Mouse (Mus musculus) limb, embryonic 15.5 days (tissue): Measurements from ENCODE around the gene Shisa7. TPM values are rescaled to one million over a fixed set of nuclear protein-coding genes. Genes with fewer than 3 reads are reported as not detected.
"Not testable (repeated sequence)": the region's sequence is repeated elsewhere in the genome, so short reads cannot be mapped to it uniquely, and the experiment has no call there.

Source experiments
- ATAC-seq: fragments of 200-750 bp; cut with Nextera tagmentation; 2 replicates; pipeline ENCODE4 v1.8.0; 2017; ENCODE audit warnings: low read depth, moderate TSS enrichment; ENCODE audit not compliant: insufficient number of reproducible peaks, low FRiP score, low TSS enrichment
- H3K27ac ChIP-seq: fragments of 300-500 bp; sonication (generic); 2 replicates; pipeline ENCODE4 v1.5.1; 2015; ENCODE audit warnings: moderate library complexity, mild to moderate bottlenecking, inconsistent platforms
- H3K27me3 ChIP-seq: fragments of 300-500 bp; sonication (generic); 2 replicates; pipeline ENCODE4 v1.6.1; 2015; ENCODE audit warnings: inconsistent platforms
- H3K36me3 ChIP-seq: fragments of 300-500 bp; sonication (generic); 2 replicates; pipeline ENCODE4 v1.6.1; 2015; ENCODE audit warnings: inconsistent platforms
- H3K4me1 ChIP-seq: fragments of 300-500 bp; sonication (generic); 2 replicates; pipeline ENCODE4 v1.6.1; 2015; ENCODE audit warnings: inconsistent platforms
- H3K4me2 ChIP-seq: fragments of 300-500 bp; sonication (generic); 2 replicates; pipeline ENCODE4 v1.6.1; 2015; ENCODE audit warnings: mild to moderate bottlenecking, inconsistent platforms
- H3K4me3 ChIP-seq: fragments of 300-500 bp; sonication (generic); 2 replicates; pipeline ENCODE4 v1.5.1; 2015; ENCODE audit warnings: mild to moderate bottlenecking, inconsistent platforms
- H3K9ac ChIP-seq: fragments of 300-500 bp; sonication (generic); 2 replicates; pipeline ENCODE4 v1.6.1; 2015; ENCODE audit warnings: inconsistent platforms
- H3K9me3 ChIP-seq: fragments of 300-500 bp; sonication (generic); 2 replicates; pipeline ENCODE4 v1.6.1; 2016; ENCODE audit warnings: inconsistent platforms
- WGBS: fragments of 180-500 bp; shearing (Covaris S2); methylation state at CpG from one replicate; pipeline ENCODE4 v1.1.7; 2015; 5-methylcytosine and 5-hydroxymethylcytosine counted together
- polyA plus RNA-seq: library from polyadenylated mRNA; unstranded; fragments of >200 nt; fragmentation: Nextera tagmentation; extraction: Ambion mirVana; gene quantifications from 2 replicates; pipeline ENCODE4 v1.2.1, GENCODE M21; 2015

Shisa7 gene
- polyA plus RNA-seq, 1 experiment from 2014 or later, result 0.32 TPM

DNA sequence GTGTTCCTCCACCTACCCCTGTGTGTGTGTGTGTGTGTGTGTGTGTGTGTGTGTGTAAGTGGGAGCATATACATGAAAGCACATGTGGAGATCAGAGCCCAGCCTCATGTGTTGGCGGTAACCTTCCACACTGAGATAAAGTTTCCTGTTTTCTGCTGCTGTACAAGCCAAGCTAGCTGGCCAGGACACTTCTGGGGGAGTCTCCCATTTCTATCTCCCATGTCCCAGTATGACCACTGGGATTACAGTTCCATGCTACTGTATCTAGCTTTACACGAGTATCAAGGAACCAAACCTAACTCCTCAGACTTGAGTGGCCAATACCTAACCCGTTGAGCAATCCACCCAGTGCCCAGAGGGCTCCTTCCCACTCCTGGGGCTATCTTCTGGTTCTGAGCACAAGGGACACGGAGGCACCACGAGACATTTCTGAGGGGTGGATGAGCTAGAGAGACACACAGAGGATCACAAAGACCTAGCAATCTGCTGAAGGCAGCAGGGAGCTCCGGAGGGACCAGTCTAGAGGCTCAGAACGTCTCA lies 19.1 kb upstream of the Shisa7 start:
- ATAC-seq, result no peak
- Histone ChIP-seq H3K27ac (peak overlapping the region; percentile 51; the same call in 1 of the 2 replicates), H3K36me3 (no peaks in the 10 kb centered on the region), H3K4me3 (no peak overlapping the region), H3K27me3 (no peaks in the 10 kb centered on the region), H3K4me1 (peaks cover 24% of the 10 kb centered on the region), H3K9ac (no peak overlapping the region), H3K4me2 (no peak overlapping the region), H3K9me3 (no peaks in the 10 kb centered on the region)
- 75% methylated on average over 7 of the region's 7 CpGs for WGBS

DNA sequence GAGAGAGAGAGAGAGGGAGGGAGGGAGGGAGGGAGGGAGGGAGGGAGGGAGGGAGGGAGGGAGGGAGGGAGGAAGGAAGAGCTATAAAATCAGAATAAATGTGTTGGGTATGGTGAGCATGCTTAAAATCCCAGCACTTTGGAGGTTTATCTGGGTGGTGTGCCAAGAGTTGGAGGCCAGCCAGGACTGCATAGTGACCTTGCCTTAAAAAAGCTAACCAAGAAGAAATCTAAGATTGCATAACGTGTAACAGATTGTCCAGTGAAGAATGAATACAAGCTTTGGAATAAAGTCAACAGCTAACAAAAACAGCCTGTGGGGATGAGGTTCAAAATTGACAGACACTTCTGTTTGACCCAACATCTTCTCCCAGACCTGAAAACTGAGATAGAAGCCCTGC lies 18.5 kb upstream of the Shisa7 start:
- H3K4me3 ChIP-seq, result no peak overlapping the region
- peaks cover 24% of the 10 kb centered on the region for H3K4me1 ChIP-seq
- ATAC-seq, result no peak
- H3K4me2 ChIP-seq, result no peak overlapping the region
- no peak overlapping the region for H3K9ac ChIP-seq
- no peaks in the 10 kb centered on the region for H3K27me3 ChIP-seq
- no peaks in the 10 kb centered on the region for H3K36me3 ChIP-seq
- H3K9me3 ChIP-seq, result no peaks in the 10 kb centered on the region
- H3K27ac ChIP-seq, result peak overlapping the region; percentile 51; the same call in 1 of the 2 replicates
- 21% methylated on average over 1 of the region's 1 CpGs for WGBS

DNA sequence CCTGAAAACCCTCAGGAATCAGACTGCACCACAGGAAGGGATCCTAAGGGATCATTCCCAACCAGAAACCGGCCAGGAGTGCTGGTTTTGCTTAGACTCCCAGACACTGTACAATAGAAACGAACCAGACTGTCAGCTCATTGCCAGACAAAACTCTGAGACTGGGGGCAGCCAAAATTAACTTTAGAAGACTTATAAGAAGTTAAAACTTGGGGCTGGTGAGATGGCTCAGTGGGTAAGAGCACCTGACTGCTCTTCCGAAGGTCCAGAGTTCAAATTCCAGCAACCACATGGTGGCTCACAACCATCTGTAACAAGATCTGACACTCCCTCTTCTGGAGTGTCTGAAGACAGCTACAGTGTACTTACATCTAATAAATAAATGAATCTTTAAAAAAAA lies 16.4 kb upstream of the Shisa7 start:
- 0 out of 2 replicates have a peak overlapping the region, but pooled peaks have one; percentile 0 for H3K27ac ChIP-seq
- H3K36me3 ChIP-seq, H3K9me3 ChIP-seq, H3K9ac ChIP-seq, H3K4me1 ChIP-seq, H3K27me3 ChIP-seq, H3K4me3 ChIP-seq, ATAC-seq, H3K4me2 ChIP-seq: not testable (repeated sequence)
- 57% methylated on average over 3 of the region's 3 CpGs for WGBS

DNA sequence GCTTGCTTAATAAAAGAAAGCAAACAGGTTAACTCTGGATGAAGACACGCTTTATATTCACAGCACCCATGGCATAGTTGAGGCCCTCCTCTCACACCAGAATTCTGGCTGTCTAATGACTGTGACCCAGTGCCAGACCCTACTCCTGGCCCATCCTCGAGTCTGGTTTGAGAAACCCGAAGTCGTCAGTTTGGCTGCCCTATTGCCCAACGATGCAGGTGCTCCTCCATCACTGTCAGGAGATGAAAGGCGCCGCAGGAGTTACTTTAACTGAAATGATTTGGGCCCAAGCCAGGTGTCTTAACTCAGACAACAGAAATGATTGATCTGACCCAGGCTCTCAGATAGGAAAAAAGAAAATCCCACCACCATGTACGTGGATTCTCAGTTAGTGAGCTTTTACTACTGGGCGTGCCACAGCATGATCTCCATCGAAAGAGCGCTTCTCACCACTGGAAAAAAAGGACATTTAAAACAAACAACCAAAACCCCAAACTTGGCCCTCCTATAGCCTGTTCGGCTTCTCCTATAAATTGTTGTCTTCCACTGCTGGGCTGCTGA lies 15.0 kb upstream of the Shisa7 start:
- no peak overlapping the region for H3K27ac ChIP-seq
- no peak overlapping the region for H3K4me2 ChIP-seq
- no peak overlapping the region for H3K9ac ChIP-seq
- WGBS, result 52% methylated on average over 12 of the region's 12 CpGs
- H3K4me3 ChIP-seq, result no peak overlapping the region
- peaks cover 5% of the 10 kb centered on the region for H3K27me3 ChIP-seq
- no peaks in the 10 kb centered on the region for H3K9me3 ChIP-seq
- H3K4me1 ChIP-seq, result peaks cover 3% of the 10 kb centered on the region; the same call in 1 of the 2 replicates
- no peak for ATAC-seq
- no peaks in the 10 kb centered on the region for H3K36me3 ChIP-seq

DNA sequence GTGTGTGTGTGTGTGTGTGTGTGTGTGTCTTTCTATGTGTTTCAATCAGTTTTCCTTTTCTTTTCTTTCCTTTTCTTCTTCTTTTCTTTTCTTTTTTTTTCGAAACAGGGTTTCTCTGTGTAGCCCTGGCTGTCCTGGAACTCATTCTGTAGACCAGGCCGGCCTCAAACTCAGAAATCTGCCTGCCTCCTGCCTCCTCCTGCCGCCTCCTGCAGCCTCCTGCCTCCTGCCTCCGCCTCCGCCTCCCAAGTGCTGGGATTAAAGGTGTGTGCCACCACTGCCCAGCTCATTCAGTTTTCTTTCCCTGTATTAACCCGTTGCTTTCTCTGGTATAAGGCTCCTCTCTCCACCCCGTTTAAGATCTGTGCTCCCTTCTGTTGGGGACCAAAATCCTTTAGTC lies 12.8 kb upstream of the Shisa7 start:
- Histone ChIP-seq H3K4me2 (no peak overlapping the region), H3K4me3 (no peak overlapping the region), H3K27me3 (peaks cover 5% of the 10 kb centered on the region), H3K9me3 (no peaks in the 10 kb centered on the region), H3K27ac (no peak overlapping the region), H3K9ac (no peak overlapping the region), H3K36me3 (no peaks in the 10 kb centered on the region), H3K4me1 (no peaks in the 10 kb centered on the region)
- WGBS, result 52% methylated on average over 7 of the region's 7 CpGs
- no peak for ATAC-seq

DNA sequence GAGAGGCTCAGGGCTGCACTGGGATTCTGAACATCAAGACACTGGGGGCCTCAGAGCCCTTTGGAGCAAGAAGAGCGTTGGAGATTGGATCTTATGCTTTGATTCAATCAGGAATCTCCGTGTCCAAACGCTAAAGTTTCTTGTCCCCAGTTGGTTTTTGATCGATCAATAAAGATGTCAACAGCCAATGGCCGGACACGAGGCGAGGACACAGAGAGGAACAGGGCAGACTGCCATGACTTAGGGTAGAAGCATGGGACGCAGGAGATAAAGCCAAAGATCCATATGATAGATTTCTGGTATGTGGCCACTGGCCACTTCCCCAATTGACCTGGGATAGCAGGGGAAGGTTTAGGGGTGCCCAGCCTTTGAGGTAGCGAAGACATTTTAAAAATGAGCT lies 12.0 kb upstream of the Shisa7 start:
- no peaks in the 10 kb centered on the region for H3K4me1 ChIP-seq
- no peak overlapping the region for H3K9ac ChIP-seq
- no peak overlapping the region for H3K4me2 ChIP-seq
- H3K27me3 ChIP-seq, result peaks cover 5% of the 10 kb centered on the region
- no peaks in the 10 kb centered on the region for H3K9me3 ChIP-seq
- H3K27ac ChIP-seq, result no peak overlapping the region
- 84% methylated on average over 9 of the region's 9 CpGs for WGBS
- H3K4me3 ChIP-seq, result no peak overlapping the region
- no peaks in the 10 kb centered on the region for H3K36me3 ChIP-seq
- ATAC-seq, result no peak

DNA sequence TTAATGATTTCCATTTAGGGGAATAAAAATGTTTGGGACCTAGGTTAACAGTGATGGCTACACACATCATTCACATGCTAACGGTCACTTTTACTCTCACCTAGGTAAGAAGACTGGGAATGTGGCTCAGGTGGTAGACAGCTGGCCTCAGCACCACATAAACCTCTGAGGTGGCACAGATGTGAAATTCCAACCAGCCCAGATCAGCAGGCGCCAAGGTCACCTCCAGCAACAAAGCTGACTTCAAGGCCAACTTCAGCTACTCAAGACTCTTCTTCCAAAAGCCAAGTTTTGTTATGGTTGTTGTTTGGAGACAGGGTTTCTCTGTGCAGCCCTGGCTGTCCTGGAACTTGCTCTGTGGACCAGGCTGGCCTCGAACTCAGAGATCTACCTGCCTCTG lies 9.1 kb upstream of the Shisa7 start:
- WGBS, result 72% methylated on average over 3 of the region's 3 CpGs
- ATAC-seq, result no peak
- Histone ChIP-seq H3K27me3 (peaks cover 10% of the 10 kb centered on the region), H3K9ac (no peak overlapping the region), H3K4me3 (no peak overlapping the region), H3K9me3 (no peaks in the 10 kb centered on the region), H3K4me2 (no peak overlapping the region), H3K4me1 (no peaks in the 10 kb centered on the region), H3K27ac (no peak overlapping the region), H3K36me3 (no peaks in the 10 kb centered on the region)

DNA sequence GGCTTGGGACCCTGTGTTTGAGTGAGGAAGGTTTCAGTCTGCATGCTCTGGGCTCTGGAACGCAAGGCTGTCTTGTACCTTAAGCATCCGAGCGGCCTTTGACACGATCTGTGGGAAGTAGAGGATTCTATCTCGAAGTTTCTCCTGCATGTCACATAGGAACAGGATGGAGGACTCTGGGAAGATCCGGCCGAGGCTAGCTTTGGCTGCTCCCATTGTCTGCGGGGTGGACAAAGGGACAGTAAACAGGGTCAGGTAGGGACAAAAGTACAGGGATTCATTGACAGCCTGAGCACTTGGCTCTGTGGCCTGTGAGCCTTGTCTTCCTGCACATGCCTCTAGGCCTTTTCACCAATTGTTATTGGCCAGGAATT lies 6.8 kb upstream of the Shisa7 start:
- no peaks in the 10 kb centered on the region for H3K9me3 ChIP-seq
- H3K36me3 ChIP-seq, result no peaks in the 10 kb centered on the region
- H3K27ac ChIP-seq, result no peak overlapping the region
- no peak overlapping the region for H3K4me3 ChIP-seq
- peaks cover 8% of the 10 kb centered on the region for H3K27me3 ChIP-seq
- H3K9ac ChIP-seq, result no peak overlapping the region
- H3K4me2 ChIP-seq, result no peak overlapping the region
- WGBS, result 73% methylated on average over 8 of the region's 8 CpGs
- no peak for ATAC-seq
- no peaks in the 10 kb centered on the region for H3K4me1 ChIP-seq

DNA sequence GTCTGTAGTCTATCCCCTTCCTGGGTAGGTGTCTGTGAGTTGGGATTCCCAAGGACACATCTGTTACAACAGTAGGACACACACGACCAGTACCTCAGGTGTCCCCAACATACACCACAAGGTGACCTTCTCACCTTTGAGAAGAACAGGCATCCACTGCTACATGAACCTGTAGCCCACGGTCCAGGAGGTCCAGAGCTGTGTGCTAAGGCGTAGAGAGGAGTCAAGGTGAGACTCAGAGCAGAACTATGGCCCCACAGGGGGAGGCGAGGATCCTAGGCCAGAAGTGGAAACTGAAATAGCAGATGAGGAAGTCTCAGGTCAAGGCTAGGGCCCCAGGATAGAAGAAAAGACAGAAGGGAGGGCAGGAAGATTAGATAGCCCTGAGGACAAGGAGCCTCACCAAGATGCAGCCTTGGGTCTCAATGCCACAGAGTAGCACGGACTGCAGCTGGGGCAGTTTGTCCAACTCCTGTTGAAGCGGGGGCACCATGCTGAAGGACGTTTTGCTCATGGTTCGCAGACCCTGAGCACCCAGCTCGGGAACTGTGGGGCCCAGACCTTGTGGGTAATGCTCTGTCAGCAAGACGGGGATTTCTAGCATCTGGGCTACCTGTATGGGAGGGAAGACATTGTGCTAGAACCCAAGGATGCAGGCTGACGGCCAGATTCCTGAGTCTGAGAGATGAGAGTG lies 6.3 kb upstream of the Shisa7 start:
- Histone ChIP-seq H3K4me2 (no peak overlapping the region), H3K4me3 (no peak overlapping the region), H3K9ac (no peak overlapping the region), H3K36me3 (no peaks in the 10 kb centered on the region), H3K27me3 (peaks cover 11% of the 10 kb centered on the region), H3K4me1 (no peaks in the 10 kb centered on the region), H3K9me3 (no peaks in the 10 kb centered on the region), H3K27ac (no peak overlapping the region)
- WGBS, result 74% methylated on average over 11 of the region's 11 CpGs
- no peak for ATAC-seq

DNA sequence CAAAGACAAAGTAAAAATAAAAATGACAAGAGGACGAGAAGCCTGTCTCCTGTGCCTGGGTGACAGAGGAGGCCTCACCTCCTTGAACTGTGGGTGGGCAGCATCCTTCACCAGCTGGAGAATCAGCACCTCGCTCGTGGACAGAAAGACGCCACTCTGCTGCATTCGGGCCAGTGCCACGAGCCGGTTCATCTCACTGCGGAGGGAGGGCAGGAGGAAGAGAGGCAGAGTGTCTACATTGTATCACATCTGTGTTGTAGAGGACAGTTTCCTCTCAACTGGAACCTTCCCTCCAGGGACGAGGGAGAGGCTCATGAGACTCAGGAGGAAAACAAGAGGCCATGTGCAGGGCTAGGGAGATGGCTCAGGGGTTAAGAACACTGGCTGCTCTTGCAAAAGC lies 4.9 kb upstream of the Shisa7 start:
- Histone ChIP-seq H3K9ac (no peak overlapping the region), H3K4me3 (no peak overlapping the region), H3K27ac (no peak overlapping the region), H3K27me3 (peaks cover 25% of the 10 kb centered on the region), H3K4me2 (no peak overlapping the region), H3K9me3 (no peaks in the 10 kb centered on the region), H3K4me1 (peaks cover 7% of the 10 kb centered on the region), H3K36me3 (no peaks in the 10 kb centered on the region)
- ATAC-seq, result no peak
- 60% methylated on average over 9 of the region's 9 CpGs for WGBS

DNA sequence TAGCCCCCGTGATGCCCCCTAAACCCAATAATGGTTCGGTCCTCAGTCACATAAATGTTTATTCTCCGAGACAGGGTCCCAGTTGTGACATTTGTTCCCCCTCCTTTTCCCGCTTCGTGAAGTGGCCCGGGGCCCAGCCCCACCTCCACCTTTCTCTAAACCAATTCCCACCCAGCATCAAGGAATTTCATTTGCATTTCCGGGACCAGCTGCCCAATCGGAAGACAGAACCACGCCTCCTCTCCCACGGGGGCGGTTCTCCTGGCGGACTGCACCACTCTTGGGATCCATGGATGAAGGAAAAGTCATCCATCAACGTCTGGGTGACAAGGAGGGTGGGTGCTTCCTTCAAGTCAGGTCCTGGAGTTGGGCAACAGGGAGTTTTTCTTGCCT lies 417 bp upstream of the Shisa7 start:
- 0% methylated on average over 13 of the region's 13 CpGs for WGBS
- Histone ChIP-seq H3K4me1 (peaks cover 29% of the 10 kb centered on the region), H3K4me2 (peak overlapping the region; percentile 84), H3K27me3 (peaks cover 67% of the 10 kb centered on the region), H3K27ac (no peak overlapping the region), H3K4me3 (peak overlapping the region; percentile 42), H3K9me3 (no peaks in the 10 kb centered on the region), H3K36me3 (no peaks in the 10 kb centered on the region), H3K9ac (peak overlapping the region; percentile 17; the same call in 1 of the 2 replicates)
- ATAC-seq, result peak; percentile 43

DNA sequence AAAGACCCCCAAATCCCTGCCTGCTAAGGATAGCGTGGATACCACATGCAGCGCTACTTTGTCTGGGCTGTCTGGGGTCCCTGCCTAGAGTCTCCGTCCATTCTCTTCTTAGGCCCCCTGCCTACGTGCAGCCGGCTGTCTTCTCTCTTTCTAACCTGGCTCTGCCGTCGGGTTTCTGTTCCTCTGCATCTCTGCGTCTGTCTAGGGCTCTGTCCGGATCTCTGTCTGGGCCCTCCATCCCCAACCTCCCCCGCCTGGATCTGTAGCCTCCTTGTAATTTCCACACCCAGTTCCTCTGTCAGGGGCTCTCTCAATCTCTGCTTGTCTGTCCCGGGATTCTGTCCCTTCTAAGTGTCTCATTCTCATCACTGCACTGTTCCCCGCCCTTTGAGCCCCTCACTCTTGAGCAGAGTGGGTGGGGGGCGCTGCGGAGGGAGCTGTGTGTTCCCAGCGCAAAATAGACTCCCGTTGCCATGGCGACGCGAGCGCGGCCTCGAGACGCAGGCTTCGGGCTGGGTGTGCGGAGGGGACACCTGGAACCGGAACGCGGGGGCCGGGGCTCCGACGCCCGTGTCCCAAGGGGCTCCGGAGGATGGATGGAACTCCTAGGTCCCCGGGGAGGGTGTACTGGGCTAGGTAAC lies 772 bp downstream of the Shisa7 start:
- H3K4me1 ChIP-seq, result peaks cover 29% of the 10 kb centered on the region
- H3K36me3 ChIP-seq, result no peaks in the 10 kb centered on the region
- no peak overlapping the region for H3K27ac ChIP-seq
- H3K9me3 ChIP-seq, result no peaks in the 10 kb centered on the region
- H3K4me2 ChIP-seq, result peak overlapping the region; percentile 84
- H3K4me3 ChIP-seq, result peak overlapping the region; percentile 42
- 1% methylated on average over 34 of the region's 34 CpGs for WGBS
- peak overlapping the region; percentile 11; the same call in 1 of the 2 replicates for H3K9ac ChIP-seq
- no peak for ATAC-seq
- peaks cover 72% of the 10 kb centered on the region for H3K27me3 ChIP-seq
